Mouse (Mus musculus) kidney, adult 2 months (tissue): Measurements from ENCODE around the gene Prkn.

Experiments
- CTCF ChIP-seq: fragments of 200-500 bp; conservative IDR thresholded peaks from 2 replicates; pipeline ENCODE4 v1.5.1; 2011; ENCODE audit warnings: low read depth, mild to moderate bottlenecking, control low read depth, low read length, moderate library complexity, mixed read lengths; ENCODE audit not compliant: insufficient read depth, insufficient read length
- POLR2A ChIP-seq: fragments of 200-500 bp; IDR thresholded peaks from one replicate; pipeline ENCODE4 v1.6.1; 2011; ENCODE audit warnings: low read depth, low read length, control low read depth

DNA sequence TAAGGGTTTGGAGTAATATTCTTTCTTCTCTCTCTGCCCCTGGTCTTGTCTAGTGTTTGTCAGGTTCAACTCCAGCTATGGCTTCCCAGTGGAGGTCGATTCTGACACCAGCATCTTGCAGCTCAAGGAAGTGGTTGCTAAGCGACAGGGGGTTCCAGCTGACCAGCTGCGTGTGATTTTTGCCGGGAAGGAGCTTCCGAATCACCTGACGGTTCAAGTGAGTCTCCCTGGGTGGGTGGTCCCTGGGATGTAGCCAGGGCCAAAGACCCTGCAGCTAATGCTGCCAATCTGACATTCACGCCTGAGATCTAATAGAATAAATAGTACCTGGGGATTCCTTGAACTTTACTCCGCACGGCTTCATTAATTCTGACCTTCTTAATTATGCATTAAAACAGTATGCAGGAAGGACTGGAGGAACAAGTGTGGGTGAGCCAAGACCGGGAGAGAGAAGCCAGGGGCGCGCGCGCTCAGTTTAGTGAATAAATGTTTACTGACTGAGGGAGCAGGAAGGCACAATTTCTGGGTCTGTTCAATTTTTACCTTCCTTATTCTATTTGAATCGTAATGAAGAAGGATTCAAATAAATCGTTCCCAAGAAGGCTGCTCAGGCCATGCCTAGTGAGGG is 227.0 kb downstream of the Prkn start:
- TF ChIP-seq POLR2A (no peak), CTCF (no peak)
